Mouse (Mus musculus) heart, embryonic 16.5 days (tissue): ENCODE results near the gene Acbd3. TPM values are rescaled to one million over a fixed set of nuclear protein-coding genes. Genes with fewer than 3 reads are reported as not detected.

Experiments used
- ATAC-seq: fragments of 200-750 bp; cut with Nextera tagmentation; replicated peaks from 2 replicates; pipeline ENCODE4 v1.8.0; 2017; ENCODE audit warnings: moderate number of reproducible peaks; ENCODE audit not compliant: insufficient read depth, low FRiP score; ENCODE audit errors: extremely low read depth
- H3K27ac ChIP-seq: fragments of 300-500 bp; sonication (generic); 2 replicates; pipeline ENCODE4 v1.5.1; 2014; ENCODE audit warnings: mild to moderate bottlenecking, low read length, control low read depth, moderate library complexity
- H3K27me3 ChIP-seq: fragments of 300-500 bp; sonication (generic); 2 replicates; pipeline ENCODE4 v1.6.1; 2014; ENCODE audit warnings: low read length, mixed read lengths; ENCODE audit not compliant: control insufficient read depth, insufficient read depth
- H3K36me3 ChIP-seq: fragments of 300-500 bp; sonication (generic); 2 replicates; pipeline ENCODE4 v1.6.1; 2014; ENCODE audit not compliant: control insufficient read depth, insufficient read depth
- H3K4me1 ChIP-seq: fragments of 300-500 bp; sonication (generic); 2 replicates; pipeline ENCODE4 v1.6.1; 2014; ENCODE audit warnings: low read length, mixed read lengths; ENCODE audit not compliant: control insufficient read depth, insufficient read depth
- H3K4me2 ChIP-seq: fragments of 300-500 bp; sonication (generic); 2 replicates; pipeline ENCODE4 v1.6.1; 2014; ENCODE audit warnings: low read depth, mild to moderate bottlenecking, control low read depth, low read length
- H3K4me3 ChIP-seq: fragments of 300-500 bp; sonication (generic); 2 replicates; pipeline ENCODE4 v1.5.1; 2014; ENCODE audit warnings: mild to moderate bottlenecking, control low read depth, low read length
- H3K9ac ChIP-seq: fragments of 300-500 bp; sonication (generic); 2 replicates; pipeline ENCODE4 v1.6.1; 2014; ENCODE audit warnings: low read length, control low read depth
- H3K9me3 ChIP-seq: fragments of 300-500 bp; sonication (generic); replicated peaks from 2 replicates; pipeline ENCODE4 v1.6.1; 2016; ENCODE audit warnings: low read length; ENCODE audit not compliant: control insufficient read depth
- WGBS: fragments of 180-500 bp; shearing (Covaris S2); extraction: QIAGEN DNeasy Blood & Tissue Kit; methylation state at CpG from one replicate; pipeline ENCODE4 v1.1.7; 2014; 5-methylcytosine and 5-hydroxymethylcytosine counted together
- polyA plus RNA-seq: library from polyadenylated mRNA; unstranded; fragments of >200 nt; fragmentation: Nextera tagmentation; extraction: Ambion mirVana; gene quantifications from 2 replicates; pipeline ENCODE4 v1.2.1, GENCODE M21; 2015

The Acbd3 gene
- polyA plus RNA-seq, 1 experiment from 2014 or later, result 19.2 TPM

- Histone ChIP-seq H3K27me3 (no peaks in the 10 kb centered on the region), H3K36me3 (peaks cover 43% of the 10 kb centered on the region), H3K4me3 (no peak overlapping the region), H3K4me2 (no peak overlapping the region), H3K27ac (peak overlapping the region; percentile 0), H3K9ac (no peak overlapping the region), H3K9me3 (0 out of 2 replicates have a peak, but pooled peaks cover 2% of the 10 kb centered on the region), H3K4me1 (no peaks in the 10 kb centered on the region)
- ATAC-seq, result no peak
- WGBS, result 52% methylated on average over 3 of the region's 3 CpGs
These were observed 75.7 kb downstream of the Acbd3 start for GRCm38 (mm10) chr1:180801466-180801994.

Other genes with a start within 250 kb of the Acbd3 start
- gene Stum, start 242.5 kb upstream of the Acbd3 start, polyA plus RNA-seq, result 0.44 and 1.00 TPM in 2 replicates
- gene Parp1, start 157.1 kb upstream of the Acbd3 start, polyA plus RNA-seq, result 88.3 and 88.7 TPM in 2 replicates
- gene Lin9, start 84.9 kb upstream of the Acbd3 start, polyA plus RNA-seq, result 11.7 and 15.0 TPM in 2 replicates
- gene Mixl1, start 29.0 kb upstream of the Acbd3 start, polyA plus RNA-seq, result 0.24 TPM in 1 of 2 replicates, not detected in the other
- gene H3f3a, start 87.9 kb downstream of the Acbd3 start, polyA plus RNA-seq, result 1,475 and 1,571 TPM in 2 replicates
- 22.2 and 28.6 TPM in 2 replicates for gene Sde2, start 125.1 kb downstream of the Acbd3 start, polyA plus RNA-seq
- 0.06 and 0.08 TPM in 2 replicates for gene Lefty2, start 167.1 kb downstream of the Acbd3 start, polyA plus RNA-seq
- gene Pycr2, start 178.2 kb downstream of the Acbd3 start, polyA plus RNA-seq, result 55.1 and 60.6 TPM in 2 replicates
- 1.1 and 1.5 TPM in 2 replicates for gene Lefty1, start 209.0 kb downstream of the Acbd3 start, polyA plus RNA-seq
- gene Tmem63a, start 216.3 kb downstream of the Acbd3 start, polyA plus RNA-seq, result 11.2 and 14.8 TPM in 2 replicates